Mouse (Mus musculus) cerebellum, postnatal 10 days (tissue): ENCODE results near the gene Nhej1.
A peak's percentile ranks its signal among the peaks of the same experiment; 100 is the strongest.

Source experiments
- DNase-seq, 2 experiments: peaks; one replicate each; pipeline ENCODE4 v3.0.0; 2021; ENCODE audit warnings: mixed read lengths in 2 of 2

Gene Nhej1

GRCm38 (mm10) chr1:74926721-74927120, 198.3 kb downstream of the Nhej1 start:
- DNase-seq = peak; percentile 67

GRCm38 (mm10) chr1:74924464-74924863, 200.5 kb downstream of the Nhej1 start:
- no peak for DNase-seq
